Comparison of ENCODE assay signal across 22 mouse cellular contexts in the genomic region with DNA sequence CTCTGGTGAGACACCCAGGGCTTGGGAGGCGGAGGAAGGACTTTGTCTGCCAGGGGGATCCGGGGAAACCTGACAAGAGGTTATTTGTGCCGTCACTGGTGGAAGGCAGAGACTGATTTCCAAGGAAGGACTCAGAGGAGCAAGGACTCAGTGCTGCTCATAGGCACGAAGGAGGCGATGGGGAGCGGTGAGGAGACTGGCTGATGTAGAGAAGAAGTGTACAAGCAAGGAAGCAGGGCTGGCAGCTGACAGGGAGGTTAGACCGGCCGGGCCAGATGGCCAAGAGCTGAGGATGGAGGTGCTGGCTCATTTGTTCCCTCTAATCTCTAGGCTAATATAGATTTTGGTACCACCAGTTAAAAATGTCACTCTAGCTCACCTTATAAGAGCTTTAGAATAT.
DNase-seq lines count a peak whose midpoint lies in the region; ATAC-seq and TF ChIP-seq lines count a peak whose summit lies in the region.
"Had no signal": no experiment of that assay in that cellular context is flagged by ENCODE, and none has a peak within 500 bp of the region (broad histone marks: within the 10 kb centered on the region; RNA-seq: fewer than 3 reads in every experiment).

No protein-coding gene starts in this region.

- no peak for DNase-seq in left cerebral cortex, adult 2 months (ENCODE audit: extremely low spot score in 1 of 2, low spot score in 2 of 2)
- no peak for DNase-seq in left cerebral cortex, adult 9 months (ENCODE audit: low spot score in 2 of 2)
- DNase-seq in cerebellum, adult 18-20 months = peak; percentile 51 to 68
- peak; percentile 41 to 48 for DNase-seq in cerebellum, postnatal 14 days
- DNase-seq in right cerebral cortex, postnatal 10 days (ENCODE audit: low spot score in 2 of 2) = no peak
- DNase-seq in T-cell, adult 2 months (ENCODE audit: low spot score) = no peak
- DNase-seq: adrenal gland, adult 8-10 months; heart, postnatal 4 days; kidney, adult 8-10 months; kidney, postnatal 25 days; liver; lung, adult 18-20 months; lung, postnatal 36 days; right cerebral cortex, postnatal 25 days had no signal

- intact Hi-C loops in left cerebral cortex, adult 2 months (cut with DNase I) = no loop called here

- ATAC-seq in erythroblast, adult 5-6 weeks (replicated peaks; ENCODE audit: low FRiP score, poor library complexity, severe bottlenecking) = no peak
- ATAC-seq: CD4-positive, CD25-positive, alpha-beta regulatory T cell, adult 4 months; forebrain, embryonic 13.5 days; inflammation-experienced regulatory T-cells, adult 6 months had no signal

- TF ChIP-seq CTCF in left cerebral cortex, adult 2 months (IDR thresholded peaks at IDR 0.05) = no peak

- peak overlapping the region; percentile 30 for H3K27ac ChIP-seq in left cerebral cortex, adult 2 months
- H3K27ac ChIP-seq: embryonic facial prominence, embryonic 13.5 days; forebrain, embryonic 13.5 days; heart, embryonic 13.5 days; midbrain, embryonic 10.5 days; neural tube, embryonic 12.5 days had no signal

- no peak overlapping the region for H3K4me3 ChIP-seq in left cerebral cortex, adult 2 months
- H3K4me3 ChIP-seq: embryonic facial prominence, embryonic 13.5 days; forebrain, embryonic 13.5 days; heart, embryonic 13.5 days; midbrain, embryonic 10.5 days; neural tube, embryonic 12.5 days had no signal

Comparison
In these comparisons a context has a peak if more than half of its experiments do, and no peak if none do; other contexts are left out.
1. DNase-seq: peak in cerebellum, adult 18-20 months (2 of 2) and cerebellum, postnatal 14 days (2 of 2); none in left cerebral cortex, adult 2 months (0 of 2), left cerebral cortex, adult 9 months (0 of 2), right cerebral cortex, postnatal 10 days (0 of 2) and T-cell, adult 2 months (single experiment).